Mouse (Mus musculus) embryonic facial prominence, embryonic 14.5 days (tissue): ENCODE data around the gene Thra. TPM values are rescaled to one million over a fixed set of nuclear protein-coding genes. Genes with fewer than 3 reads are reported as not detected.

Experiments
- ATAC-seq: fragments of 200-750 bp; cut with Nextera tagmentation; 2 replicates; pipeline ENCODE4 v1.8.0; 2017; ENCODE audit warnings: low read depth, moderate number of reproducible peaks, moderate TSS enrichment
- DNase-seq: peaks from one replicate; pipeline ENCODE4 v3.0.0-alpha.2; 2015; ENCODE audit warnings: low spot score
- H3K27ac ChIP-seq: fragments of 300-500 bp; sonication (generic); replicated peaks from 2 replicates; pipeline ENCODE4 v1.5.1; 2014; ENCODE audit warnings: low read depth, mild to moderate bottlenecking, low read length, moderate library complexity
- H3K27me3 ChIP-seq: fragments of 300-500 bp; sonication (generic); replicated peaks from 2 replicates; pipeline ENCODE4 v1.6.1; 2014; ENCODE audit warnings: low read length; ENCODE audit not compliant: control insufficient read depth, insufficient read depth
- H3K36me3 ChIP-seq: fragments of 300-500 bp; sonication (generic); 2 replicates; pipeline ENCODE4 v1.6.1; 2014; ENCODE audit warnings: low read length, mixed read lengths; ENCODE audit not compliant: control insufficient read depth, insufficient read depth
- H3K4me1 ChIP-seq: fragments of 300-500 bp; sonication (generic); 2 replicates; pipeline ENCODE4 v1.6.1; 2014; ENCODE audit warnings: antibody characterized with exemption, low read length; ENCODE audit not compliant: control insufficient read depth, insufficient read depth
- H3K4me2 ChIP-seq: fragments of 300-500 bp; sonication (generic); 2 replicates; pipeline ENCODE4 v1.6.1; 2014; ENCODE audit warnings: low read depth, mild to moderate bottlenecking, low read length, moderate library complexity, mixed read lengths
- H3K4me3 ChIP-seq: fragments of 300-500 bp; sonication (generic); 2 replicates; pipeline ENCODE4 v1.5.1; 2014; ENCODE audit warnings: low read depth, mild to moderate bottlenecking, low read length
- H3K9ac ChIP-seq: fragments of 300-500 bp; sonication (generic); 2 replicates; pipeline ENCODE4 v1.6.1; 2014; ENCODE audit warnings: low read depth, mild to moderate bottlenecking, low read length, moderate library complexity, mixed read lengths
- H3K9me3 ChIP-seq: fragments of 300-500 bp; sonication (generic); 2 replicates; pipeline ENCODE4 v1.6.1; 2016; ENCODE audit warnings: low read length; ENCODE audit not compliant: control insufficient read depth
- WGBS: fragments of 180-500 bp; shearing (Covaris S2); extraction: QIAGEN DNeasy Blood & Tissue Kit; methylation state at CpG from one replicate; pipeline ENCODE4 v1.1.7; 2014; 5-methylcytosine and 5-hydroxymethylcytosine counted together
- polyA plus RNA-seq: library from polyadenylated mRNA; unstranded; fragments of >200 nt; fragmentation: Nextera tagmentation; extraction: Ambion mirVana; gene quantifications from 2 replicates; pipeline ENCODE4 v1.2.1, GENCODE M21; 2014

Gene Thra
- polyA plus RNA-seq, 1 experiment from 2014 or later, result 62.2 TPM

GRCm38 (mm10) chr11:98764091-98764490 lies 23.7 kb downstream of the Thra start:
- 77% methylated on average over 18 of the region's 18 CpGs for WGBS
- Histone ChIP-seq H3K4me2 (no peak overlapping the region), H3K27me3 (no peaks in the 10 kb centered on the region), H3K36me3 (peaks cover 57% of the 10 kb centered on the region), H3K4me1 (peaks cover 37% of the 10 kb centered on the region), H3K27ac (no peak overlapping the region), H3K9ac (no peak overlapping the region), H3K9me3 (no peaks in the 10 kb centered on the region), H3K4me3 (no peak overlapping the region)
- DNase-seq (no peak), ATAC-seq (no peak)

- ATAC-seq, result no peak
- Histone ChIP-seq H3K9ac (no peak overlapping the region), H3K4me3 (no peak overlapping the region), H3K36me3 (peaks cover 64% of the 10 kb centered on the region), H3K4me1 (peaks cover 37% of the 10 kb centered on the region), H3K27me3 (no peaks in the 10 kb centered on the region), H3K9me3 (no peaks in the 10 kb centered on the region), H3K4me2 (no peak overlapping the region), H3K27ac (no peak overlapping the region)
- DNase-seq, result no peak
Measured at GRCm38 (mm10) chr11:98764746-98765145, 24.3 kb downstream of the Thra start.

GRCm38 (mm10) chr11:98765421-98766309 lies 25.2 kb downstream of the Thra start:
- Histone ChIP-seq H3K36me3 (peaks cover 68% of the 10 kb centered on the region), H3K9ac (no peak overlapping the region), H3K4me2 (no peak overlapping the region), H3K27me3 (no peaks in the 10 kb centered on the region), H3K9me3 (no peaks in the 10 kb centered on the region), H3K4me3 (no peak overlapping the region), H3K4me1 (peaks cover 37% of the 10 kb centered on the region), H3K27ac (no peak overlapping the region)
- WGBS, result 35% methylated on average over 6 of the region's 9 CpGs
- ATAC-seq (no peak), DNase-seq (no peak)

DNA sequence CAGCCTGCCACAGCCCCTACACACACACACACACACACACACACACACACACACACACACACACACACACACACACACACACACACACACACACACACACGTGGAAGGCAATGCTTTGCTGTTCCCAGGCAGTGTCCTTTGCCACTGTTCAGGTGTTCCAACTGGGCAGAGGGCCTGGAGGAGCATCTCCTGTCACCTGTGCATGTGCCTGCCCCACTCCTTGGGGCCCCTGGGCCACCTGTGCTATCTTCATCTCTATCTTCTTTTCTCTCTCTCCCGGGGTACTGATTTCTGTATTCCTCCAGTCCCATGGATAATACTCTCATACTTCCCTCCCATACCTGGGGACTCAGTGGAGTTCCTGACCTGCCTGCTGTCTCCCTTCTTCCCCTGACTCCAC lies 25.9 kb downstream of the Thra start:
- H3K9ac ChIP-seq, result no peak overlapping the region
- H3K4me2 ChIP-seq, result no peak overlapping the region
- H3K27me3 ChIP-seq, result no peaks in the 10 kb centered on the region
- WGBS, result 47% methylated on average over 1 of the region's 2 CpGs
- no peak overlapping the region for H3K4me3 ChIP-seq
- H3K36me3 ChIP-seq, result peaks cover 63% of the 10 kb centered on the region
- no peak overlapping the region for H3K27ac ChIP-seq
- DNase-seq, result no peak
- H3K4me1 ChIP-seq, result peaks cover 37% of the 10 kb centered on the region
- no peak for ATAC-seq
- H3K9me3 ChIP-seq, result no peaks in the 10 kb centered on the region

DNA sequence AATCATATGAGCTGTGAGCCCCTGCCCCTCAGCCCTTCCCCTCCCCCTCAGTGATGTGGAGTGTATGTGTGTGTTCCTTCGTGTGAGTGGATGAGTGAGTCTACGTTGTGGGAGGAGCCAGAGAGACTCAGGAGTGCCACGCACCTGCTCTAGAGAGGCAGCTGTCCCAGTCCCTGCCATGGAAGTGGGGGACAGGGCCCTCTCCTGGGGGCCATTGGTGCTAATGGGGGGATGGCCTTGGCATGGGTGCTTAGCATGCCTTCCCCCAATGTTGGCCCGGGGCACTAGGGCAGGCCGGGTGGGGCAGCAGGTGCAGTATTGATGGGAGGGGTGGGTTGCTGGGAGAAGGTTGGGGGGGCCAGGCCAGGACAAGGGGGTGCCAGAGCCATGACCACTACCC lies 26.4 kb downstream of the Thra start:
- ATAC-seq, result no peak; the same call in 1 of the 2 replicates
- Histone ChIP-seq H3K27me3 (no peaks in the 10 kb centered on the region), H3K36me3 (peaks cover 58% of the 10 kb centered on the region), H3K4me3 (no peak overlapping the region), H3K9ac (no peak overlapping the region), H3K4me2 (no peak overlapping the region), H3K27ac (no peak overlapping the region), H3K9me3 (no peaks in the 10 kb centered on the region), H3K4me1 (peaks cover 37% of the 10 kb centered on the region)
- DNase-seq, result no peak
- WGBS, result 47% methylated on average over 3 of the region's 5 CpGs

DNA sequence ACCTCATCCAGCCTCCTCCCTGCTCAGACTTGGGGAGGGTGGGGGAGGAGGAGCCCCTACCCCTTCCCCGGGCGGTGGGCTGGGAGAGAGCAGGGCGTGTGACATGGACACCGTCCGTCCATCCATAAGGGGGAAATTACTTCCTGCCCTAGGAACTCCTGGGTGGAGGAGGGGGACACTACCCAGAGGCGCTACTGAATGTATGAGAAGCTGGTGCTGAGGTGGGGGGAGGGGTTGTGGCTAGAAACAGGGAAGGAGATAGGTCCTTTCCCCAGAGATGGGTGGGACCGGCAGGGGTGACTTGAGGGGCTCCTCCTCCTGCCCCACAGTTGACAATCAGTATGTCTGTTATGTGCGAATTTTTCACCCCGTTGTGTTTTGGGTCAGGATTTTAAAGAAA lies 26.8 kb downstream of the Thra start:
- no peak for ATAC-seq
- H3K36me3 ChIP-seq, result peaks cover 55% of the 10 kb centered on the region
- peaks cover 37% of the 10 kb centered on the region for H3K4me1 ChIP-seq
- 17% methylated on average over 9 of the region's 9 CpGs for WGBS
- DNase-seq, result peak; percentile 78
- H3K4me2 ChIP-seq, result peak overlapping the region; percentile 42; the same call in 1 of the 2 replicates
- no peak overlapping the region for H3K27ac ChIP-seq
- H3K4me3 ChIP-seq, result no peak overlapping the region
- H3K9ac ChIP-seq, result no peak overlapping the region
- H3K9me3 ChIP-seq, result no peaks in the 10 kb centered on the region
- no peaks in the 10 kb centered on the region for H3K27me3 ChIP-seq

- peak overlapping the region; percentile 58; the same call in 1 of the 2 replicates for H3K27ac ChIP-seq
- peaks cover 52% of the 10 kb centered on the region for H3K36me3 ChIP-seq
- no peak for ATAC-seq
- no peaks in the 10 kb centered on the region for H3K9me3 ChIP-seq
- H3K4me2 ChIP-seq, result peak overlapping the region; percentile 42
- peaks cover 37% of the 10 kb centered on the region for H3K4me1 ChIP-seq
- no peaks in the 10 kb centered on the region for H3K27me3 ChIP-seq
- DNase-seq, result peak; percentile 60
- peak overlapping the region; percentile 52; the same call in 1 of the 2 replicates for H3K9ac ChIP-seq
- WGBS, result 25% methylated on average over 4 of the region's 4 CpGs
- H3K4me3 ChIP-seq, result no peak overlapping the region
Measured at GRCm38 (mm10) chr11:98767713-98768112, 27.3 kb downstream of the Thra start.

DNA sequence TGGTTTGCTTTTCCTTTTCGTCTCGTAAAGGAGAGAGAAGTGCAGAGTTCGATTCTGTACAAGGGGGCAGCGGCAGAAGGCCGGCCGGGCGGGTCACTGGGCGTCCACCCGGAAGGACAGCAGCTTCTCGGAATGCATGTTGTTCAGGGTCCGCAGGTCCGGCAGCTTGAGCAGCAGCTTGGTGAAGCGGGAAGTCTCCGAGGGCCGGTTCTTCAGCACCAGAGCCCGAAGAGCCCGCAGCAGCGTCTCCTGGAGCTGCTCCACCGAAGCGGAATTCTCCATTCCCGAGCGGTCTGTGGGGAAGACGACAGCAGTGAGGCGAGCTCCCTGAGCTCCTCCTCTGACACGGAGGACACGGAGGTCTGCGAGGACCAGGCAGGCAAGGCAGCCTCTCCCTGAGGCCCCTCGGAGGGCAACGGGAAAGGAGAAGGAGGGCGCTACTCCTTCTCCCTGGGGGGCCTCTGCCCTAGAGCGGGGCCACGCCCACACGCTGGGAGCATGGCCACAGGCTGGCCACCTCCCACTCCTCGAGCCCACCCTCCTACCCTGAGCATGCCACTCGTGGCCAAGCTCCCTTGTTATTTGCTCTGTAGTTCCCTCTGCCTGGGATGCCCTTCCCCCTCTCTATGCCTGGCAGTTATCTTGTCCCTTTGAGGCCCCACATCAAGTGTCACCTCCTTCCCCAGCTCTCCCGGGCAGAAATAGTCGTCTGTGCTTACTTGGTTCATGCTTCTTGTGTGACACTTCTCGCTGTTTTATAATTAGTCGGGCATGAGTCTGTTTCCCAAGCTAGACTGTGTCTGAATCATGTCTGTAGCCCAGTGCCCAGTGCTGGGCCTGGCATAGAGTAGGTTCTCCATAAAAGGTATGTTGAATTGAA lies 27.9 kb downstream of the Thra start:
- H3K4me3 ChIP-seq, result no peak overlapping the region
- ATAC-seq (0 out of 2 replicates have a peak, but pooled peaks have one; percentile 21), DNase-seq (peak; percentile 51)
- H3K36me3 ChIP-seq, result peaks cover 45% of the 10 kb centered on the region
- H3K9ac ChIP-seq, result peak overlapping the region; percentile 52
- 38% methylated on average over 27 of the region's 39 CpGs for WGBS
- H3K4me2 ChIP-seq, result peak overlapping the region; percentile 42
- peaks cover 37% of the 10 kb centered on the region for H3K4me1 ChIP-seq
- H3K27me3 ChIP-seq, result no peaks in the 10 kb centered on the region
- H3K9me3 ChIP-seq, result no peaks in the 10 kb centered on the region
- H3K27ac ChIP-seq, result peak overlapping the region; percentile 58
